Mouse (Mus musculus): ENCODE results near the gene Cyp11a1. TPM values are rescaled to one million over a fixed set of nuclear protein-coding genes. Genes with fewer than 3 reads are reported as not detected.

The Cyp11a1 gene
- total RNA-seq, 2 experiments from 2014 or later: 0.79 to 1.7 TPM

DNA sequence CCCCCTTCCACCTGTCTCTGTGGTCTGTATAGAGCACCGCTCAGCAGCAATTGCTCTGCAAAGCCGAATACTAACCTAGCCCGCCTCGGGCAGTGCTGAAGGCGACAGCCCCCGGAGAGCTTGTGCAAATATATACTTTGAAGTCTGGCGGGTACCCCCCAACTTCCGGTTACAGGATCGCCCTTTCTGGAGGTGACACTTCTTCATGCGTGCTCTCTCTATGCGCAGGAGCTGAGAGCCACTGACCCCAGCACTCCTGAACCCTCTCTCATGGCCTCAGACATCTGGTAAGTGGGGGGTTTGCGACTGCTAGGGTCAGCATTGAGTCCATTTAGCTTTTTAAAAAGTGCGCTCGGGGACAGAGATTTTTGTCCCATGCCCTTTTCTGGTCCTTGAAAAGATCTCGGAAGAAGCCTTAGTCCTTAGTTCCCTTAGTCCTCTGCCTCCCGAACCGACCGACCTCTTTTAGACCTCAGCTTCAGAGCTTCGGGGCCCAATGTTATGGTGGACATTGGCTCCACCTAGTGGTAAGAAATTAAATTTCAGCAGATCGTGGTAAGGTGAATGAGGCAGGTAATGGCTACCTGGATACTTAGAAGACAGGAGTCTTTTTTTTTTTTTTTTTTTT is 8.1 kb upstream of the Cyp11a1 start:
- Histone ChIP-seq H3K4me3 (peak overlapping the region; percentile 54), H3K27ac (peak overlapping the region; percentile 71)
- TF ChIP-seq CTCF (conservative IDR thresholded peaks at IDR 0.05): peak; percentile 85
- peak; percentile 41 to 76 for DNase-seq (ENCODE audit: low spot score in 2 of 2)

DNA sequence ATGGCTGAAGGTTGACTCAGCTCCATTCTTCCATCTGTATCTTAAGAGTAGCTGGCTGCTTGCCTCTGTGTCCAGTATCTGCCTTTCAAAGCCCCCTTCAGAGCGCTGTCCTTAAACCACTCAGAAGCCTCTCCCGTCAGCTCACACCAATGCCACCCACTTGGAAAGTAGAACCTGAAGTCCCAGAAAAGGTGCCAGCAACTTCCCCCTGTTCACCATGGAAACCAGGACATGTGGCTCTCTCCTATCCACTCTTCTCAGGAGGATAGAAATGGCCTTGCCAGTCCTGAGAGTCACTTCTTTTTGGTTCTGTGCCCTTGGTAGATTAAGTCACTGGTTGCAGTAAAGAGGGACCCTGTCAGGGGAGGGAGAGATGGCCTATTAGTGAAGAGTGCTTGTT is 7.5 kb upstream of the Cyp11a1 start:
- peak overlapping the region; percentile 54; the same call in 1 of the 2 replicates for H3K4me3 ChIP-seq

DNA sequence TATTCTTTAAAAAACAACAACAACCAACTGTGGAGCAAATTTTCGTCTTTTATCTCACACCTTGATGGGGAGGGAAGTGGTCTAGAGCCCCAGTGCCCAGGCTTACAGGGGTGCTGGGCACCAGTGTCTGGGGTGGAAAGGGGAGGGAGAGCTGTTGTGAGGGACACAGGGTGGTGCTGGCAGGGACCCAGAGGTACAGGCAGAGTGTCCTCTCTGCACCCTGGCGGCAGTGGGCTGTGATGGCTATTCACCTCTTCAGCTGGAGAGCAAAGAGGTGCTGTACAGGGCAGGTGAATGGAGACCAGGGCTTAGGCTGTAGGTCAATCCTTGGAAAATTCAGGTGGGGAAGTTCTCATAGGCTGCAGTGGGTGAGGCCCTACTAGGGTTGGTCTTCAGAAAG is 6.5 kb upstream of the Cyp11a1 start:
- no peak for TF ChIP-seq CTCF (conservative IDR thresholded peaks at IDR 0.05)
- no peak for DNase-seq (ENCODE audit: low spot score in 2 of 2)
- Histone ChIP-seq H3K4me3 (no peak overlapping the region), H3K27ac (no peak overlapping the region)

More for the DNA sequence above, 7.5 kb upstream of the Cyp11a1 start:
- no peak for DNase-seq (ENCODE audit: low spot score in 2 of 2)
- TF ChIP-seq CTCF (conservative IDR thresholded peaks at IDR 0.05): peak; percentile 14; the same call in 1 of the 2 replicates
- H3K27ac ChIP-seq: no peak overlapping the region

DNA sequence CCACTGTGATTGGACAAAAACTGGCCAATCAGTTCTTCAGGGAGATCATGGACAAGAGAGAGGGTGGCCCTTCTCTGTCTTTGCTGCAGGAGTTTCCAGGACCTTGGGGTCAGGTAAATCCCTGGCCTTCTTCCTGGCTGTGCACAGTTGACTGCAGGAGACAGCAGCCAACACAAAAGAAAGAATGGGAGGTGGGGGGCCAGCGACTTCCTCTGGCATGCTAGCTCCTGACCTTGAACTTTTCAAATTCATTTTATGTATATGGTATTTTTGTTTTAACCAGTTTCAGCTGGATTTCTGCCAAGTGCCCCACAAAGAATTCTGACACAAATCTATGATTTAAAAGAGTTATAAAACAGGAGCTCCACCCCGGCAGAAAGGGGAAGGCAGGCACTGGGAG is 2.9 kb upstream of the Cyp11a1 start:
- no peak for TF ChIP-seq CTCF (conservative IDR thresholded peaks at IDR 0.05)
- no peak for DNase-seq (ENCODE audit: low spot score in 2 of 2)

DNA sequence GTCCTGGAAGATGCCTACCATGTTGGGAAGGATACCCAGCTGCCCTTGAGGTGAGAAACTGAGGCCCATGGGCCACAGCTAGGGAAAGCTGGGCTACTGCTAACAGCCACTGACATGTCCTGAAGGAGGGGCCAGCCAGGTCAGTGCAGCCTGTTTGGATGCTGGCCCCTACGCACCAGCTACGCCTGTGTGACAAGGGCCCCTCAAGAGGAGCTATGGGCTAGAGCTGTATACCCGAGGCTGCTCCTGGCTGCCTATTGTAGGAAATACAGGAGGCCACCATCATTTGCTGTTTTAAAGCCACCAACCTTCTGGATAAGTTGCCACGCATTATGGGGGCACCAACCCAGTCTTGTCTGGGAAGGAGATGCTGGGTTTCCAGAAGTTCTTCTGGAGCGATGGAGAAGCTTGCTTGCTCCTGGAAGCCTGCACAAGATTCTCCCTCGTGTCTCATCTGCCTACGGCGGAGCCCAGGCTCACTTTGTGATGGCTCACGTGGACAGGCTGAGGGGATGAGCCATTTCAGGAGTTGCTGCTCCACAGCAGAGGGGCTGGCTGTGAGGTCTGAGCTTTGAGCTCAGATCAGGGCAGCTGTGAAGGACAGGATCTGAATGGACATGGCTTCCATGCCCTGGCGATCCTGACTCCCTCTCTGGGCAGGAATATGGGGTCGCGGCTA is 2.3 kb downstream of the Cyp11a1 start:
- no peak for TF ChIP-seq CTCF (conservative IDR thresholded peaks at IDR 0.05)
- no peak overlapping the region for H3K4me3 ChIP-seq
- peak overlapping the region; percentile 76 for H3K27ac ChIP-seq
- no peak for DNase-seq (ENCODE audit: low spot score in 2 of 2)

More for the DNA sequence above, 2.9 kb upstream of the Cyp11a1 start:
- no peak overlapping the region for H3K4me3 ChIP-seq
- no peak overlapping the region for H3K27ac ChIP-seq

DNA sequence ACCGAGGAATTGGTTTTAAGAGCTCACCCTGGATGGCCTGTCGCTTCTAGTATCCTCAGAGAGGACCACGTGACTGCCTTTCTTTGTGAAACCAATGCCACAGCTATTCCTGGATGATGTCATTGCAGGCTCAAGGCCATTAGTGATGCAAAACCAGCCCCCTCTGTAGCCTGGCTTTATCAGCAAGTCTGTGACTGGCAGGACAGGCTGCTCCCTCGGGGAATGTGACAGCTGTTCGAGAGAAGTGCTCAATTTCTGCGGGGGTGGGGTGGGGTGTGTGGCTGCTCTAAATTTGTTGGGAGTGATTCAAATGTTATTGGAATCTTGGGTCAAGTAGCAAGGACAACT is 2.8 kb downstream of the Cyp11a1 start:
- Histone ChIP-seq H3K27ac (peak overlapping the region; percentile 76), H3K4me3 (no peak overlapping the region)
- DNase-seq (ENCODE audit: low spot score in 2 of 2): peak; percentile 60 to 65
- no peak for TF ChIP-seq CTCF (conservative IDR thresholded peaks at IDR 0.05)

DNA sequence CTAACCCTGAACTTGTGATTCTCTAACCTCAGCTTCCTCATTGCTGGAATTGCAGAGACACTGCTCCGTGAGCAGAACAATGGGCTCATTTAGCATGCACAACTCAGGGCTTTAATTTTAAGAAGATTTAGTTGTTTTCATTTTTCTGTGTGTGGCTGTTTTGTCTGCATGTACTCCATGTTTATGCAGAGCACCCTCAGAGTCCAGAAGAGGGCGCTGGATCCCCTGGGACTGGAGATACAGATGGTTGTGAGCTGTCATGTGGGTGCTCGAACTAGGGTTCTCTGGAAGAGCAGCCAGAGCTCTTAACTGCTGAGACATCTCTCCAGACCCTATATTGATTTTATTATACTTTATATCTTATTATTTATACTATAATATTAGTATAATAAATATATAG is 3.4 kb downstream of the Cyp11a1 start:
- no peak for DNase-seq (ENCODE audit: low spot score in 2 of 2)
- TF ChIP-seq CTCF (conservative IDR thresholded peaks at IDR 0.05): peak; percentile 59
- Histone ChIP-seq H3K4me3 (no peak overlapping the region), H3K27ac (peak overlapping the region; percentile 76)

DNA sequence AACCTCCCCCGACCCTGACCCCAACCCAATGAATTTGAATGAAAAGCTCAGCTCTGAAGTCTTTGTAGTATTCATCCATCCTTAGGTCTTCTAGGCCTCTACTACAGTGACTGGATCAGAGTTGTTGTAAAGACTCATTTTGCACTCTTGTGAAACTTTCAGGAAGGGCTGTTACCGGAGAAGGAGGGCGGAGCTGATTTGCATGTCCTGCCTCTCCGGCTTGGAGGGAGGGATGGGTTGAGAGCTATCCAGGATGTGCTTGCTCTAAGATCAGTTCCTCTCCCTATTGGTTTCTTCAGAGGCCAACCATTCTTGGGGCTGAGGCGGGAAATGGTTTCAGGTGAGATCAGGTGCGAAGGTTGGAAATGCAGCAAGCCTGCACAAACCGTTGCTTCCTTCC is 4.8 kb downstream of the Cyp11a1 start:
- H3K4me3 ChIP-seq: no peak overlapping the region
- no peak for TF ChIP-seq CTCF (conservative IDR thresholded peaks at IDR 0.05)
- DNase-seq (ENCODE audit: low spot score in 2 of 2): no peak
- H3K27ac ChIP-seq: no peak overlapping the region

DNA sequence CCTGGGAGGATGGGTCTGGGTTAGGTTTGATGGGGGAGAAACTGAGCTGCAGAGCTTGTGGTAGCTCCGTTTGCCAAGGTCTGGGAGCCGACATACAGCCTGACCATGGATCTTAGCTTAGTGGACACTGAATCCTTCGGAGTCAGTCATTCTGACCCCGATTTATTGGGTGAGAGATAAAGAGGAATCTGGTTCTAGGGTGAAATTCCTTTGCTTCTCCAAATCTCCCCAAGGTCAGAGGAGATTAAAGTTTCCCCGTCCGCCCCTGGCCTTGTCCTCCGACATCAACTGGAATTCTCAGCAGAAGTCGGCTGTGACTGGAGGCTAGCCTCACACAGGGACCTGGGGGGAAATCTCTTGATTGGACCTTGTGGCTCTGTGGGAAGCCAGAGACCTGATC is 5.3 kb downstream of the Cyp11a1 start:
- H3K4me3 ChIP-seq: no peak overlapping the region
- no peak for TF ChIP-seq CTCF (conservative IDR thresholded peaks at IDR 0.05)
- H3K27ac ChIP-seq: no peak overlapping the region
- no peak for DNase-seq (ENCODE audit: low spot score in 2 of 2)

DNA sequence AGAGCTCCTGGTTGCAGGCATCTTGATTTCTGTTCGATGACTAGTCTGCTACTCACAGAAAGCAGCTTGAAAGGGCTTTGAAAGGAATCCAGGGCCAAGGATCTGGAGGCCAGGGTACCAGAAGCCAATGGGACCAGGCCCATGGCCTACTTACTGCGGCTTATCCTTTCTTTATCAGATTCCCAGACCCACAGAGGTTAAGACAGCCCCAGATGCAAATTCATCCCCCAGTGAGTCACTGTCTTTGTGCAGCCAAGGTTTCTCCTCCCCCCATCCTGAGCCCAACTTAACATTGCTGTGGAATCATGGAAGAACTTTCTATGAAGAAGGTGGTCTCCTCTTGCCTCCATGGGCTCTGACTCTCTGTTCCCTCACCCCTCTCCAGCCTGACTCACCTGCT is 6.3 kb downstream of the Cyp11a1 start:
- Histone ChIP-seq H3K4me3 (no peak overlapping the region), H3K27ac (no peak overlapping the region)
- TF ChIP-seq CTCF (conservative IDR thresholded peaks at IDR 0.05): no peak
- DNase-seq (ENCODE audit: low spot score in 2 of 2): no peak

DNA sequence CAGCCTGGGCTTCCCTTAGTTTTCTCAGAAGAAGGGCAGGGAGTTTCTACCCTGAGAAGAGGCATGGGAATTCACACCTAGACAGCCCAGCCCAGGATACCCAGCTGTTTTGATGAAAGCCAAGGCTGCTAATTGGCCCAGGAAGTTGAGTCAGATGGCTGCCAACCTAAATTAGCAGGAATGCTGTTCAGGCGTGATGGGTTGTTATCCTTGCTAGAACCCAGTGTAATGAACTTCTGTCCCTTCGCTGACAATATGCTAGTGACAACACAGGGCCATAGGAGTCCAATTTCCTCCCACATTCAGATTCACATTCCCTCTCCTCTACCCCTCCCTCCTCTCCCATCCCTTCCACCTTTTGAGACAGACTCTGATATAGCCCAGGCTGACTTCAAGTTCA is 6.7 kb downstream of the Cyp11a1 start:
- Histone ChIP-seq H3K4me3 (no peak overlapping the region), H3K27ac (no peak overlapping the region)
- no peak for DNase-seq (ENCODE audit: low spot score in 2 of 2)
- no peak for TF ChIP-seq CTCF (conservative IDR thresholded peaks at IDR 0.05)

DNA sequence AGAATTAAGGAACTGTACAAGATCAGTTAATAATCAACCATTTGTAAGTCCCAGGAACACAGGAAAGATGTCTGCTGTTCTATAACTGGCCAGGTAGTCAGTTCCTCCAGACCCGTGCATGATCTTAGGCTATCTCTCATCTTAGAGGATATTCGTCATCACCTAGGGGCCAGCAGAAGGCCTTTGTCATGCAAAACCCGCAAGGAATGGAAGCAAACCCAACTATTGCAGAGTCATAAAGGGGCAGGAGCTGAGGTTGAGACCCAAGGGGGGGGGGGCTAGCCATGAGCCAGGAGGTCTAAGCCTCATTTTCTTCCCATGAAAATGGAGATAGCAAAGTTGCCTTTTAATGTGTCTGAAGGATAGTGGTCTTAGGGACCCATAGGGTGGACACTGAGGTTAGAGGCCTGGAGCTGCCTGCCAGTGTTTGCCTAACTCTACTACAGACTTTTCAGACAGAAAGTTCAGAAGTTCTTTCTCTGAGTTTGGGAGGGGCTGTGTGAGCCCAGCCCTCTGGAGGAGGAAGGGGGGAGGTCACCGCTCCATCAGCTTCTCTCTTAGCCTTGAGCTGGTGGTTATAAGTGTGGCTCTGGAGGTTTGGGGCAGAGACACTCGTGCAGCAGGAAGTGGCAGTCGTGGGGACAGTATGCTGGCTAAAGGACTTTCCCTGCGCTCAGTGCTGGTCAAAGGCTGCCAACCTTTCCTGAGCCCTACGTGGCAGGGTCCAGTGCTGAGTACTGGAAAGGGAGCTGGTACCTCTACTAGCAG is 8.4 kb downstream of the Cyp11a1 start:
- H3K27ac ChIP-seq: no peak overlapping the region
- no peak overlapping the region for H3K4me3 ChIP-seq
- no peak for DNase-seq (ENCODE audit: low spot score in 2 of 2)
- TF ChIP-seq CTCF (conservative IDR thresholded peaks at IDR 0.05): no peak

DNA sequence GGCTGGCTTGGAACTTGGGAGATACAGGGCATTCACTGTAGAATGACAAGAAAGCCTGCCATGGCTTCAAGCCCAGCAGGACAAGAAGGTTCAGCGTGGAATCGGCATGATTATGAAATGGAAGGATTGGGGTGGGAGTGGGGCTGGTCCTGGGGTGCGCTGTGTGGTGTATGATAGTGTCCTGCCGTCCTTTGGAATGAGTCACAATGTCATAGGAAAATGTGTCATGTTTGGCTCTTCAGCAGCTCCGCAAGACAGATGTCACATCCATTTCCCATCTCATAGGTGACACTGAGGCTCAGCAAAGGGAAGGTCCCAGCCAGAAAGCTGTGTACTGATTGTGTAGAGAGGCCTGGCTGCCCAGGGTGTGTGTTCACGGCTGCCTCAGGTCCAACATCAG is 9.6 kb downstream of the Cyp11a1 start:
- no peak for DNase-seq (ENCODE audit: low spot score in 2 of 2)
- no peak overlapping the region for H3K4me3 ChIP-seq
- TF ChIP-seq CTCF (conservative IDR thresholded peaks at IDR 0.05): no peak
- no peak overlapping the region for H3K27ac ChIP-seq

All from layer of hippocampus, adult 2 months (tissue).